Mouse (Mus musculus): ENCODE results near the gene Trim28. TPM values are rescaled to one million over a fixed set of nuclear protein-coding genes. Genes with fewer than 3 reads are reported as not detected.

Trim28 gene
- polyA plus RNA-seq, 1 experiment = 195 TPM

GRCm38 (mm10) chr7:13023928-13024731 lies 25.2 kb downstream of the Trim28 start:
- no peaks in the 10 kb centered on the region for H3K27me3 ChIP-seq (ENCODE audit: control insufficient read depth, insufficient read depth, low read length)
- H3K36me3 ChIP-seq (ENCODE audit: control insufficient read depth, insufficient read depth, low read length) = peaks cover 23% of the 10 kb centered on the region
- peak overlapping the region; percentile 84 for H3K27ac ChIP-seq (ENCODE audit: insufficient read depth, low read depth, low read length)
- TF ChIP-seq CTCF (IDR thresholded peaks at IDR 0.05; ENCODE audit: extremely low read depth, insufficient read length, insufficient replicate concordance, low read depth, low read length) = no peak
- peak; percentile 93 for TF ChIP-seq POLR2A (IDR thresholded peaks at IDR 0.05; ENCODE audit: low read depth, low read length)
- H3K4me3 ChIP-seq (ENCODE audit: low read depth, low read length) = peak overlapping the region; percentile 73
- H3K4me1 ChIP-seq (ENCODE audit: control insufficient read depth, insufficient read depth, insufficient read length, low read length) = peaks cover 9% of the 10 kb centered on the region
- under 1% methylated on average over 84 of the region's 95 CpGs for WGBS

GRCm38 (mm10) chr7:13024805-13025204 lies 25.9 kb downstream of the Trim28 start:
- Histone ChIP-seq H3K36me3 (ENCODE audit: control insufficient read depth, insufficient read depth, low read length) (peaks cover 30% of the 10 kb centered on the region), H3K4me3 (ENCODE audit: low read depth, low read length) (peak overlapping the region; percentile 73), H3K27ac (ENCODE audit: insufficient read depth, low read depth, low read length) (peak overlapping the region; percentile 26; the same call in 1 of the 2 replicates), H3K4me1 (ENCODE audit: control insufficient read depth, insufficient read depth, insufficient read length, low read length) (peaks cover 9% of the 10 kb centered on the region), H3K27me3 (ENCODE audit: control insufficient read depth, insufficient read depth, low read length) (no peaks in the 10 kb centered on the region)
- TF ChIP-seq POLR2A (IDR thresholded peaks at IDR 0.05; ENCODE audit: low read depth, low read length) (no peak), CTCF (IDR thresholded peaks at IDR 0.05; ENCODE audit: extremely low read depth, insufficient read length, insufficient replicate concordance, low read depth, low read length) (0 out of 2 replicates have a peak, but pooled peaks have one; percentile 15)
- under 1% methylated on average over 36 of the region's 44 CpGs for WGBS

GRCm38 (mm10) chr7:13025511-13026112 lies 26.7 kb downstream of the Trim28 start:
- 13% methylated on average over 4 of the region's 4 CpGs for WGBS
- TF ChIP-seq POLR2A (IDR thresholded peaks at IDR 0.05; ENCODE audit: low read depth, low read length) (no peak), CTCF (IDR thresholded peaks at IDR 0.05; ENCODE audit: extremely low read depth, insufficient read length, insufficient replicate concordance, low read depth, low read length) (no peak)
- H3K27me3 ChIP-seq (ENCODE audit: control insufficient read depth, insufficient read depth, low read length) = no peaks in the 10 kb centered on the region
- peaks cover 37% of the 10 kb centered on the region for H3K36me3 ChIP-seq (ENCODE audit: control insufficient read depth, insufficient read depth, low read length)
- H3K4me1 ChIP-seq (ENCODE audit: control insufficient read depth, insufficient read depth, insufficient read length, low read length) = peaks cover 9% of the 10 kb centered on the region
- peak overlapping the region; percentile 73; the same call in 1 of the 2 replicates for H3K4me3 ChIP-seq (ENCODE audit: low read depth, low read length)
- H3K27ac ChIP-seq (ENCODE audit: insufficient read depth, low read depth, low read length) = no peak overlapping the region

- H3K4me3 ChIP-seq (ENCODE audit: low read depth, low read length) = no peak overlapping the region
- H3K36me3 ChIP-seq (ENCODE audit: control insufficient read depth, insufficient read depth, low read length) = peaks cover 54% of the 10 kb centered on the region
- TF ChIP-seq POLR2A (IDR thresholded peaks at IDR 0.05; ENCODE audit: low read depth, low read length) = no peak
- no peak for TF ChIP-seq CTCF (IDR thresholded peaks at IDR 0.05; ENCODE audit: extremely low read depth, insufficient read length, insufficient replicate concordance, low read depth, low read length)
- no peaks in the 10 kb centered on the region for H3K27me3 ChIP-seq (ENCODE audit: control insufficient read depth, insufficient read depth, low read length)
- 94% methylated on average over 4 of the region's 4 CpGs for WGBS
- no peak overlapping the region for H3K27ac ChIP-seq (ENCODE audit: insufficient read depth, low read depth, low read length)
- H3K4me1 ChIP-seq (ENCODE audit: control insufficient read depth, insufficient read depth, insufficient read length, low read length) = peaks cover 11% of the 10 kb centered on the region; the same call in 1 of the 2 replicates
Measured at GRCm38 (mm10) chr7:13028986-13029385, 30.1 kb downstream of the Trim28 start.

GRCm38 (mm10) chr7:13031069-13031468 lies 32.2 kb downstream of the Trim28 start:
- no peaks in the 10 kb centered on the region for H3K27me3 ChIP-seq (ENCODE audit: control insufficient read depth, insufficient read depth, low read length)
- 58% methylated on average over 5 of the region's 5 CpGs for WGBS
- peaks cover 12% of the 10 kb centered on the region for H3K4me1 ChIP-seq (ENCODE audit: control insufficient read depth, insufficient read depth, insufficient read length, low read length)
- H3K4me3 ChIP-seq (ENCODE audit: low read depth, low read length) = no peak overlapping the region
- no peak overlapping the region for H3K27ac ChIP-seq (ENCODE audit: insufficient read depth, low read depth, low read length)
- H3K36me3 ChIP-seq (ENCODE audit: control insufficient read depth, insufficient read depth, low read length) = peaks cover 64% of the 10 kb centered on the region
- no peak for TF ChIP-seq POLR2A (IDR thresholded peaks at IDR 0.05; ENCODE audit: low read depth, low read length)
- TF ChIP-seq CTCF (IDR thresholded peaks at IDR 0.05; ENCODE audit: extremely low read depth, insufficient read length, insufficient replicate concordance, low read depth, low read length) = peak; percentile 40; the same call in 1 of the 2 replicates

GRCm38 (mm10) chr7:13031983-13032382 lies 33.1 kb downstream of the Trim28 start:
- peaks cover 13% of the 10 kb centered on the region for H3K4me1 ChIP-seq (ENCODE audit: control insufficient read depth, insufficient read depth, insufficient read length, low read length)
- H3K4me3 ChIP-seq (ENCODE audit: low read depth, low read length) = no peak overlapping the region
- TF ChIP-seq POLR2A (IDR thresholded peaks at IDR 0.05; ENCODE audit: low read depth, low read length) (no peak), CTCF (IDR thresholded peaks at IDR 0.05; ENCODE audit: extremely low read depth, insufficient read length, insufficient replicate concordance, low read depth, low read length) (no peak)
- H3K27ac ChIP-seq (ENCODE audit: insufficient read depth, low read depth, low read length) = no peak overlapping the region
- WGBS = 85% methylated on average over 2 of the region's 2 CpGs
- H3K36me3 ChIP-seq (ENCODE audit: control insufficient read depth, insufficient read depth, low read length) = peaks cover 60% of the 10 kb centered on the region
- no peaks in the 10 kb centered on the region for H3K27me3 ChIP-seq (ENCODE audit: control insufficient read depth, insufficient read depth, low read length)

- peaks cover 57% of the 10 kb centered on the region for H3K36me3 ChIP-seq (ENCODE audit: control insufficient read depth, insufficient read depth, low read length)
- TF ChIP-seq POLR2A (IDR thresholded peaks at IDR 0.05; ENCODE audit: low read depth, low read length) (no peak), CTCF (IDR thresholded peaks at IDR 0.05; ENCODE audit: extremely low read depth, insufficient read length, insufficient replicate concordance, low read depth, low read length) (no peak)
- H3K27ac ChIP-seq (ENCODE audit: insufficient read depth, low read depth, low read length) = no peak overlapping the region
- WGBS = 87% methylated on average over 7 of the region's 7 CpGs
- peaks cover 13% of the 10 kb centered on the region for H3K4me1 ChIP-seq (ENCODE audit: control insufficient read depth, insufficient read depth, insufficient read length, low read length)
- H3K4me3 ChIP-seq (ENCODE audit: low read depth, low read length) = no peak overlapping the region
- H3K27me3 ChIP-seq (ENCODE audit: control insufficient read depth, insufficient read depth, low read length) = no peaks in the 10 kb centered on the region
Measured at GRCm38 (mm10) chr7:13032541-13032940, 33.6 kb downstream of the Trim28 start.

All from small intestine, adult 2 months (tissue).